Mouse (Mus musculus): Measurements from ENCODE around the gene Cxcl10.

DNA sequence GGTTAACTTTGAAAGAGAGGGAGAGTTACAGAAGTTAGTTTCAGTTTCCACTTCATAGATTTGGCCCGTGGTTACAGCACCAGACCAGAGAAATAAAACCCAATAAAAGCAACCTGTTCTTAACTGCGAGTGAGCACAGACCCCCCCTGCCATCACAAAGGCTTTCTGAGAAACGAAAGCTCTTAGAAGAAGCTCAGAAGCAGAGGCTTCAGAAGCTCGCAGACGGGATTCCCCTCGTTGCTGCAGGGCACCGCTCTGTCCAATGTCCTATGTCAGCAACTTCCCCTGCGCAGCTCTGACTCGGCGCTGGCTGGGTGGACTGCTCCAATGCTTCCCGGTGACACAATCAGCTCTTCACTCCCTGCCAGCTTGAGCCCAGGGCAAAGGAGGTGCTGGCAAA is 4.8 kb upstream of the Cxcl10 start:
- no peak for TF ChIP-seq CTCF (IDR thresholded peaks at IDR 0.05; ENCODE audit: low read depth, low read length)
- 0 out of 2 replicates have a peak, but pooled peaks have one; percentile 25 for TF ChIP-seq POLR2A (IDR thresholded peaks at IDR 0.05; ENCODE audit: extremely low read depth, insufficient read depth, low read length)
